Mouse (Mus musculus): ENCODE data around the gene Defb15. TPM values are rescaled to one million over a fixed set of nuclear protein-coding genes. Genes with fewer than 3 reads are reported as not detected.

Defb15 gene
- polyA plus RNA-seq (2012; rRNA removed; ENCODE audit: low replicate concordance) = not detected in 2 replicates

DNA sequence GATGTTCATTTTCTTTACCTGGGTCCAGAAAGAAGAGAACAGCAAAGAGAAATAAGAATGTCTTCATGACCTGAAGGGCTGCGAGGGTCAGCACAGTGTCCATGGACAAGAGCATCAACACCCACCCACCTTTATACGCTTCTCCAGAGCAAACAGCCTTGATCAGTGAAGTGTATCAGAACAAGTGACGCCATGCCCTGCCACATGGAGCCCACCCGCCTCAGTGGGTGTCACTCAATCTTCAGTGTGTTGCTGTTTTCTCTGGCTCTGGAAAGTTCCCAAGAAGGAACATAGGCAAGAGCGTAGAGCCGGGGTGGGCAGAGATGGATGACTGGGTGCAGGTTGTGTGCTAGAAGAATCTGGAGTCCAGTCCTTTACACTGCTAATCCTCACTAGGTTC is at the start of gene Defb15:
Gene Defb15 (minus strand): TSS at position 101 of the 400 bp plus-strand sequence.

DNA sequence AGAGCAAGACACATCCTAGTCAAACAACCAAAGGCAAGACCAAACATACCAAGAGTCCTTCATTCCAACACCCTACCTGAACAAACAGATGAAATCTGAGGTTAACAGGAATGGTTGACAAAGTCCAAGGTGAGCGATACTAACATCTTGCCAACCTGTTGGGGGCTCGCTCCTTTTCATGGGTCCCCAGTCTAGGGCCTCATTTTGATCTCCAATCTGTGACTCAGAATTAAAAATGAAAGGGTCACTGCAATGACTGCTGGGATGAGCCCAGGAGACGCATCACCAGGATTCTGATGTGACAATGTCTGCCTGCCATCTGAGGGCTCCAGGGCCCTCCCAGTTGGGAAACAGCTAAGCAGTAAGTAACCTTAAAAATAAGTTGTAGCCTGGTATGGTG is 37.0 kb upstream of the Defb15 start, which contains the start of gene Ccdc70:
Gene Ccdc70 (plus strand): TSS at position 301 of the 400 bp plus-strand sequence.

GRCm38 (mm10) chr8:21958414-21958813 is 25.9 kb upstream of the Defb15 start, which contains the start of gene Fam90a1a:
Gene Fam90a1a (plus strand): TSS chr8:21958714.

GRCm38 (mm10) chr8:21946462-21946861 is 14.0 kb upstream of the Defb15 start, which contains the start of gene Defb13:
Gene Defb13 (plus strand): TSS chr8:21946762.

GRCm38 (mm10) chr8:21938052-21938451 is 5.5 kb upstream of the Defb15 start, which contains the start of gene Defb35:
Gene Defb35 (plus strand): TSS chr8:21938352.

DNA sequence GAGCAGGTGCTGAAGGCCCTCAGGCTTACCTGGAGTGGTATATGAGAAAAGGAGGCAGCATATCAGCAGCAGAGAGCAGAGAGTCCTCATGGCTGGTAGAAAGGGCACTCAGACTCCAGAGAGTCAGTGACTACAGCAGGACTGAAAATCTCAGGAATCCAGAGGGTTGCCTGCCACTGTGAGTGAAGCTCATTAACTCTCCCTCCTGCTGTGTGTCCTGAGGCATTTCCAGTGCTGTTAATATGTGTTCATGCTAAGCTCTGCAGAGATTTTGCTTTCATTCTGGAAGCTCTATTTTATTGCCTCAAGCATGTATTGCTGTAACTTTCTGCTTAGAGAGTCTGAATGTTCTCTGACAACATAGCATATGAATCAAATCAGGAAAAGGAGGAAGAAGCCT is 26.2 kb downstream of the Defb15 start, which contains the start of gene Defb11:
Gene Defb11 (minus strand): TSS at position 123 of the 400 bp plus-strand sequence.

DNA sequence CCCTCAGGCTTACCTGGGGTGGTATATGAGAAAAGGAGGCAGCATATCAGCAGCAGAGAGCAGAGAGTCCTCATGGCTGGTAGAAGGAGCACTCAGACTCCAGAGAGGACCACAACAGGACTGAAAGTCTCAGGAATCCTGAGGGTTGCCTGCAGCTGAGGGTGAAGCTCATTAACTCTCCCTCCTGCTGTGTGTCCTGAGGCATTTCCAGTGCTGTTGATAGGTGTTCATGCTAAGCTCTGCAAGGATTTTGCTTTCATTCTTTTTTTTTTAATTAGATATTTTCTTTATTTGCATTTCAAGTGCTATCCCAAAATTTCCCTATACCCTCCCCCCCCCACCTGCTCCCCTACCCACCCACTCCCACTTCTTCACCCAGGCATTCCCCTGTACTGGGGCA is 47.2 kb downstream of the Defb15 start, which contains the start of gene Defb9:
Gene Defb9 (minus strand): TSS at position 101 of the 400 bp plus-strand sequence.

Other genes starting within 250 kb of the Defb15 start
- not detected in 2 replicates for gene AY761184, start 229.1 kb downstream of the Defb15 start, polyA plus RNA-seq (2012; rRNA removed; ENCODE audit: low replicate concordance)
- not detected in 2 replicates for gene Defa24, start 198.2 kb downstream of the Defb15 start, polyA plus RNA-seq (2012; rRNA removed; ENCODE audit: low replicate concordance)
- gene Defb50, start 109.2 kb downstream of the Defb15 start, polyA plus RNA-seq (2012; rRNA removed; ENCODE audit: low replicate concordance) = 0.96 TPM in 1 of 2 replicates, not detected in the other
- gene Defb2, start 92.8 kb downstream of the Defb15 start, polyA plus RNA-seq (2012; rRNA removed; ENCODE audit: low replicate concordance) = not detected in 2 replicates
- gene Defb10, start 73.8 kb downstream of the Defb15 start, polyA plus RNA-seq (2012; rRNA removed; ENCODE audit: low replicate concordance) = not detected in 2 replicates
- not detected in 2 replicates for gene Defb9, start 47.3 kb downstream of the Defb15 start, polyA plus RNA-seq (2012; rRNA removed; ENCODE audit: low replicate concordance)
- gene Defb11, start 26.3 kb downstream of the Defb15 start, polyA plus RNA-seq (2012; rRNA removed; ENCODE audit: low replicate concordance) = not detected in 2 replicates
- gene Defb35, start 5.6 kb upstream of the Defb15 start, polyA plus RNA-seq (2012; rRNA removed; ENCODE audit: low replicate concordance) = not detected in 2 replicates
- gene Defb13, start 14.1 kb upstream of the Defb15 start, polyA plus RNA-seq (2012; rRNA removed; ENCODE audit: low replicate concordance) = not detected in 2 replicates
- gene Fam90a1a, start 26.0 kb upstream of the Defb15 start, polyA plus RNA-seq (2012; rRNA removed; ENCODE audit: low replicate concordance) = 0.72 and 1.5 TPM in 2 replicates
- not detected in 2 replicates for gene Ccdc70, start 37.1 kb upstream of the Defb15 start, polyA plus RNA-seq (2012; rRNA removed; ENCODE audit: low replicate concordance)
- 0.09 and 0.10 TPM in 2 replicates for gene Atp7b, start 127.6 kb upstream of the Defb15 start, polyA plus RNA-seq (2012; rRNA removed; ENCODE audit: low replicate concordance)
- gene Alg11, start 128.0 kb upstream of the Defb15 start, polyA plus RNA-seq (2012; rRNA removed; ENCODE audit: low replicate concordance) = 2.2 and 7.4 TPM in 2 replicates
- 0.05 and 0.22 TPM in 2 replicates for gene Nek5, start 192.3 kb upstream of the Defb15 start, polyA plus RNA-seq (2012; rRNA removed; ENCODE audit: low replicate concordance)
- 0.56 and 1.0 TPM in 2 replicates for gene Nek3, start 233.7 kb upstream of the Defb15 start, polyA plus RNA-seq (2012; rRNA removed; ENCODE audit: low replicate concordance)